Mouse (Mus musculus) kidney, postnatal 4 days (tissue): ENCODE measurements at regions not wholly inside any gene's neighbourhood (a gene's known extent, or its start where the extent isn't known, plus 50 kb on each side); places are given as distances from the start of the nearest gene placed in this dataset.

Experiments
- DNase-seq, 2 experiments: peaks; one replicate each; pipeline ENCODE4 v3.0.0; 2021; ENCODE audit warnings: mixed read lengths in 2 of 2

DNA sequence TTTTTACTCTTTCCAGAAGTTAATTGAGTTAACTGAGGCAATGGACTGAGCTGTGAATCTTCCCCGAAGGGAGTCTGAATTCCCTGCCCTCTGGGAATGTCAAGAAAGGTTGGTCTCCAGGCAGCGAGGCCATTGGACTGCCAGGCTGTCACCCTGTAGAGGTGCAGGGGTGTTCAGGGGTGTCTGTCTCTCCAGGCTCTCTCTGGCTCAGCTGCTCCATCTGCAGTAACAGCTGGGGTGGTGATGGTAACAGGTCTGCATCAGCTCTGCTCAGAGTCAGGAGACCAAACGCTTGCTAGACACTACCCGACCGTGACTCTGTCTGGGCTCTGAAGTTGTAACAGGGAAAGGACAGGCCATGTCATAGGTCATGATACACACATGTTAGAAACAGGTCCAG is 154.9 kb downstream of the Rps24 start:
- no peak for DNase-seq

DNA sequence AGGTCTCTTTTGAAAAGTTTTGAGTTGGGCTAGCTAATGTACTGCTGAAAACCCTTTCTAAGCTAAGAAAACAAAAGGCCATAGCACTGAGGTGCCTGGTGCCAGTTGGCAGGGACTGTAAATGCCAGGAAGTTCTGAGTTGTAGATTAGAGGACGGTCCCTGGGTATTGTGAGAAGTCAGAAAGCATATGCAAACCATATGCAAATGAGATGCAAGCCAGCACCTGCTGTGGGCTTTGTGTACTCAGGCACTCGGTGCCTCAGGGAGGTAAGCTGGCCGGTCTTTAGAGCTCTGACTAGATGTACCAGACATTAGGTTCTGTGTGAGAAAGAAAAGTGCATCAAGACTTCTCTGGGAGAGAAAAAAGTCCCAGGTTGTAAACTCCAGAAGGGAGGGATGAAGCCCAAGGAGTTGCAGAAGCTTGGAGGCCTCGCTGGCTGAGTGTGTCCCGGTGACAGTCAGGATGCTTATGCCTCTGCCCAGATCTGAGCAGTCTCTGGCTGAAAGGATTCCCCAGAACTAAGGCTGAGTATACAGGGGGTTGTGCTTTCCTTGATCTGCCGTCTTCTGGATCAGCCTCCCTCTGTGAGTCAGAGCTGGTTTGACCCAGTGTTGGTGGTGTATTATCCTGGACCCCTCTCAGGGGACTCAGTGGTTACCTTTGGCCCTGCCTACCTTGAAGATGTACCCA is 157.3 kb downstream of the Rps24 start:
- no peak for DNase-seq

DNA sequence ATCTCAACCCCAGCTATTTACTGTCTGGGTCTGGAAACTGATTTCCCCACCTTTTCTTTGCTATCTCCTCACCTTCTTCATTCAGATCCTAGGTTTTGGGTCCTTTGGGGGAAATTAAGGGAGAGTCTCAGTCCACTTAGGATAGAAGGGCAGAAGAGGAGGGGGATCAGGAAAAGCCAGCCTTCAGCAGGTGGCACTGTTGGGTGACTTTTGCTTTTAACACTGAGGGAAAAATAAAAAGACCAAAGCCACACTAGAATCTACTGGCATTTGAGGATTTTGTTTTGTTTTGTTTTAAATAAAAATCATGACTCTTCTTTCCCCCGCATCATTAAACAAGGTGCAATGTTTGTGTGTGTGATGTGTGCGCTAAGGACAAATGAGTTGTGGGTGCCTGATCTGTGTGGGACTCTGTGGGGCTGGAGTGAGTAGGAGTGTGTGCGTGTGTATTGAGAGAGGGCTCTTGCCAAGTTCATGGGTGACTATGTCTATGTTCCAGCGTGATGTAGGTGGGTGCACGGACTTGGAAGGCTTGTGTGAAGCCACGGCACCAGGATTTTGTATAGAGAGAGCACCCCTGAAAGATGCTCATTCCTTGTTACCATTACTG is 159.4 kb downstream of the Rps24 start:
- peak; percentile 55 to 60 for DNase-seq

DNA sequence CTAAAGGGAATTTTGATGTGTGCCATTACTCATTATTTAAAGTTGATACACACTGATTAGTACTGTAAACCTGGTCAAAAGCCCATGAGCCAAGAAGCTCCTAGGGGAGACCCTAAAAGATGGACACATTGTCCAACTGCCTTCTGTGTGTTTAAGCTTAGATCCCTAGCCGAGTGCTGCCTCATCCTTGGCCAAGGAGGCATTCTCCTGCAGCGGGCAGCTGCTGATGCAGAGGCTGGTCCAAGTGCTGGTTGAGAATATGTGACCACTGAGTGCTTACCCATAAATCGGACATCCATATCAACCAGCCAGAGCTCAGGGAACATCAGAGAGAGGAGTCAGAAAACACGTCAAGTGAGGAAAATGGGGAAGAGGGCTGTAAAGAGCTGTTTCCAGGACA is 160.8 kb downstream of the Rps24 start:
- DNase-seq, result no peak

DNA sequence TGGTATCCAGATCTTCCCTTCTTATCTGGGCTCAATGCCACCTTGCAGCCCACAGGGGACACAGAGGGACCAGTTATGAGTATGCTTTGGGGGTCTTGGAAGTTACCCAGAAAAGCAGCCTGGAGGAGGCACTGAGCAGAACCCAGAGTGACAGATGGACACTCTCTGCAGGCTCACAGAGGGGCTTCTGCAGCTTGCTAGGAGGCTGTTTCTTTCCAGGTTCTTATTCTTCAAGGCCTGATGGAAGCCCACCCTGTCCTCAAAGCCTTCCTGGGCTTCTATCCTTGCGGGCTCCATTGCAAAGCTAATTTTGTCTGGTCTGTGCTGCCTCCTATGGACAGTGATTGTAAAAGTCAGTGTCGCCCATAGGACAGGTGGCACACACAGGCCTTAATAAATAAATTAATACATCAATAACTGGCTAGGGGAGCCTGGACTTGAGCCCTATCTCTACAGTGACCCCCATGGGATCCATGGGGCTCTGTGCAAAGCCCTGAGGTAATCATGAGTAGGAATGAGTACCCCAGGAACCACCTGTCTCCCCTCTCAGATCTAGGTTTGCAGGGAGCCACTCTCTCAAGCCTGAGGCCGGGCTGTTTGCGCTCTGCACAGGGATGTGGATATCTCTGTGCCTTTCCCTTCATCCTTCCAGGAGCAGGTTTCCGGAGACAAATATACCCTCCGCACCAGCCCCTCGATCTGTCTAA is 163.4 kb downstream of the Rps24 start:
- DNase-seq, result no peak

DNA sequence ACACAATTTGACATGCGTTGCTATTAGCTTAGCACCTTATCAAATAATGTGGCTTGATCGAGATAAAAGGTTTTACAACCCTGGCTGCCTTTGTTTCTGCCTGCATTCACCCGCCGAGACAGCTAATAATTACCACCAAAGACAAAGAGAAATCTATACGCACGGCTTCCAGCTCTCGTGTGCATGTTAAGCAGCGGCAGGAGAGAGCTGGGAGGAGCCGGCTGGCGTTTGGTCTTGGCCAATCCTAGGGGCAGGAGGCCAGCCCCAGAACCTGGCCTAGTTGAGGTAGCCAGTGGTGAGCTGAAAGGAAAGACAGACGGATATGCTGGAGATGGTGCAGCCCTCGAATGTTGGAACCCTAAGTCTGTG is 164.0 kb downstream of the Rps24 start:
- no peak for DNase-seq

DNA sequence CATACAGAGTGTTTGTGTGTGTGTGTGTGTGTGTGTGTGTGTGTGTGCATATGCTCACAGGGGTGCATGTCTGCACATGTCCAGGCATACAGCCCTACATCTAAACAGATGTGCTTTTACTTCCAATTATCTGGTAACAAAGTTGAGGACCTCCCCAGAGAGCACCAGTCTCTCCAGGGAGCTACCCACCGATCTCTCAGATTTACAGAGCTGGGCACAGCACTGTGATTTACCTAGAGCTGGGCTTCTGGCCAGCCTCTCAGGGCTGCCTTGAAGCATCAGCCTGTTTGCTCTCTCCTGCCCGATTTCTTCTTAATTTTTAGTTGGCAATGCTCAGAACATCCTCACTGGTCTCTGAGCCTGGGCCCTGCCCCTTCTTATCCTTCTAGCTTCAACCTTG is 165.7 kb downstream of the Rps24 start:
- DNase-seq, result no peak

DNA sequence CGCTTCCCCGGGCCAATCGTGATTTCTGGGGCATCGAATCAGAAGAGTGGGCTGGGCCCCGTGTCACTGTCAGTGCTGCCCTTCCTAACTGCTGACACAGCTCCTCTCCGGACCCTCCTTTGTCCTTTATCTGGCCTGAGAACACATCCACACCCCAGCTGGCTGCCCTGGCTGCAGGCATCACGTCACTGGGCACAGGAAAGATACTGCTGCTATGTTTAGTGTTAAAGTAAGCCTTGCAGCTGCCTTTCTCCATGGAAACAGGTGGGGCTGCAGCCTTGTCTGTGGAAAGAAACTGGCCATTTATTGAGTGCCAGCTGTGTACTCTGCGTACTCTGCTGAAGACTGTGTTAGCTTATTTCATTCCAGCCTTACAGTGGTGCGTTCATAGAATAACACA is 168.7 kb downstream of the Rps24 start:
- peak; percentile 11 to 36 for DNase-seq

DNA sequence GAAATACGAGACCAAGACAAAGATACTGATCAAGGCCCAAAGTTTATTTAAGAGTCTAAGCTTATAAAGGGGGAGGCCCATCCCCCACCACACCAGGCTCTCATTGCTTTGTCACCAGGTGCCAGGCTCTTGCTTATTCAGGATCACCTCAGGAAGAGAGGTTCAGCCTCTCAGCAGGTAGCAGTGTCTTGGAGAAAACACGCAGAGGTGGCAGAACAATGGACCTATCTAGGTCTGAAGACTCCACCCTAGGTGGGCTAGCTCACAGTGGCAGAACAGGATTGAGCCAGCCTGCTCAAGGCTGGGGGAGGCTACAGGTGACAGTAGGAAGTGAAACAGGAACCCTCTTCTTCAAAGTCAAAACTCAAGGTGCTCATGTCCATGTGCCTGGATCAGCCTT is 174.9 kb downstream of the Rps24 start:
- no peak for DNase-seq

DNA sequence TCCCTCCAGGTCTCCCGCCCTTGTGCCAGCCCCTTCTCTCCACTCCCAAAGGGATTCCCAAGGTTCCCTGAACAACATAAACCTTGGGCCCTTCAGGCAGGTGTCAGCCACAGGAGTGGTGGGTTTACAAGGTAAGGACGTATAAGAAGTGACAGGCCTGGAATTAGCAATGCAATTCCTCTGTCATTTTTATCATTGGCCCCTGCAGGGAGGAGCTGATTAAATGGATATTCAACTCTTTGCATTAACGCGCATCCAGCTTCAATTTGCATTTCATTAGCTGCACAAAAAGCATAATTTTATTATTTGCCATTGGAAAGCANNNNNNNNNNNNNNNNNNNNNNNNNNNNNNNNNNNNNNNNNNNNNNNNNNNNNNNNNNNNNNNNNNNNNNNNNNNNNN is 178.3 kb downstream of the Rps24 start:
- DNase-seq, result no peak
